Mouse (Mus musculus) embryonic facial prominence, embryonic 12.5 days (tissue): ENCODE measurements around the gene Emilin2. TPM values are rescaled to one million over a fixed set of nuclear protein-coding genes. Genes with fewer than 3 reads are reported as not detected.

ENCODE experiments used
- ATAC-seq: fragments of 200-750 bp; cut with Nextera tagmentation; 2 replicates; pipeline ENCODE4 v1.8.0; 2017; ENCODE audit not compliant: insufficient number of reproducible peaks, insufficient read depth, low FRiP score, low TSS enrichment
- H3K27ac ChIP-seq: fragments of 300-500 bp; sonication (generic); 2 replicates; pipeline ENCODE4 v1.5.1; 2016; ENCODE audit warnings: mild to moderate bottlenecking
- H3K27me3 ChIP-seq: fragments of 300-500 bp; sonication (generic); 2 replicates; pipeline ENCODE4 v1.6.1; 2016; ENCODE audit warnings: mild to moderate bottlenecking, moderate library complexity
- H3K36me3 ChIP-seq: fragments of 300-500 bp; sonication (generic); 2 replicates; pipeline ENCODE4 v1.6.1; 2016; ENCODE audit warnings: mild to moderate bottlenecking
- H3K4me1 ChIP-seq: fragments of 300-500 bp; sonication (generic); 2 replicates; pipeline ENCODE4 v1.6.1; 2016
- H3K4me2 ChIP-seq: fragments of 300-500 bp; sonication (generic); replicated peaks from 2 replicates; pipeline ENCODE4 v1.6.1; 2016; ENCODE audit warnings: mild to moderate bottlenecking, moderate library complexity
- H3K4me3 ChIP-seq: fragments of 300-500 bp; sonication (generic); 2 replicates; pipeline ENCODE4 v1.5.1; 2016; ENCODE audit warnings: mild to moderate bottlenecking
- H3K9ac ChIP-seq: fragments of 300-500 bp; sonication (generic); 2 replicates; pipeline ENCODE4 v1.6.1; 2016; ENCODE audit warnings: mild to moderate bottlenecking, moderate library complexity
- H3K9me3 ChIP-seq: fragments of 300-500 bp; sonication (generic); 2 replicates; pipeline ENCODE4 v1.6.1; 2016; ENCODE audit warnings: mild to moderate bottlenecking, moderate library complexity
- WGBS: fragments of 180-500 bp; shearing (Covaris S2); methylation state at CpG from one replicate; pipeline ENCODE4 v1.1.7; 2016; 5-methylcytosine and 5-hydroxymethylcytosine counted together
- polyA plus RNA-seq: library from polyadenylated mRNA; unstranded; fragments of >200 nt; fragmentation: Nextera tagmentation; extraction: Ambion mirVana; gene quantifications from 2 replicates; pipeline ENCODE4 v1.2.1, GENCODE M21; 2016

Gene Emilin2
- polyA plus RNA-seq, 1 experiment from 2014 or later: 23.5 TPM

DNA sequence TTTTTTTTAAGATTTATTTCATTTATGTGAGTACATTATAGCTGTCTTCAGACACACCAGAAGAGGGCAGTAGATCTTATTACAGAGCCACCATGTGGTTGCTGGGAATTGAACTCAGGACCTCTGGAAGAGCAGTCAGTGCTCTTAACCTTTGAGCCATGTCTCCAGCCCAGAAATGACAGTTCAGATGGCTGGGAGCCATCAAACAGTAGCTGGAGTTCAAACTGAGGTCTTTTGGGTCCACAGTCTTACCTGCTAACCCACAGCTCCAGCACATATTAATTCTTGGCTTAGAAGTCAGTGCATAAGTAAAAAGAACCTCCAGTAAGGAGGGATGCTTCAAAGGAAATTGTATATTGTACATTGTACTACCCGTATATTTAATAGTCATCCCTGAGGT, 102.9 kb downstream of the Emilin2 start:
- no peak overlapping the region for H3K9ac ChIP-seq
- WGBS: 89% methylated on average over 1 of the region's 1 CpGs
- H3K9me3 ChIP-seq: no peaks in the 10 kb centered on the region
- peaks cover 8% of the 10 kb centered on the region; the same call in 1 of the 2 replicates for H3K4me1 ChIP-seq
- no peak overlapping the region for H3K4me2 ChIP-seq
- H3K27ac ChIP-seq: no peak overlapping the region
- no peaks in the 10 kb centered on the region for H3K27me3 ChIP-seq
- H3K4me3 ChIP-seq: no peak overlapping the region
- H3K36me3 ChIP-seq: no peaks in the 10 kb centered on the region
- no peak for ATAC-seq

DNA sequence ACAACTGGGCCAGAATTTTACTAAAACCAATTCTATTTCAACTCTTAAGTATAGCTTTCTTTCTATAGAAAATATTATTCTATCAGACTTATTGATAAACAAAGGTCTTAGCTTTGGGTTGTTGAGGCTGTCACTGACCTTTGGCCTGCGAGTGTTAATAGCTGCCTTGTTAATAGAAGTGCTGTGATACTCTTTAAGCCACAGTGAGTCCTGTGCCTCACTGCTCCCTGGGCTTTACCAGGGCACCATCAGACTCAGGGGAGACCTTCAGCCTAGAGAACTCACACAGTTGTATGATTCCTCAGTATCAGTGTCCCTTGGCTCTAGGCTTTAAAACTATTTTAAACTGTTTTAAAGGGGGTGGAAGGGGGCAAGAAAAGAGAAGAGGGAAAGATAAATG, 103.4 kb downstream of the Emilin2 start:
- no peaks in the 10 kb centered on the region for H3K27me3 ChIP-seq
- H3K27ac ChIP-seq: no peak overlapping the region
- H3K9me3 ChIP-seq: no peaks in the 10 kb centered on the region
- H3K4me2 ChIP-seq: no peak overlapping the region
- no peak overlapping the region for H3K4me3 ChIP-seq
- no peak for ATAC-seq
- WGBS: 87% methylated on average over 1 of the region's 1 CpGs
- peaks cover 8% of the 10 kb centered on the region; the same call in 1 of the 2 replicates for H3K4me1 ChIP-seq
- H3K36me3 ChIP-seq: no peaks in the 10 kb centered on the region
- no peak overlapping the region for H3K9ac ChIP-seq

DNA sequence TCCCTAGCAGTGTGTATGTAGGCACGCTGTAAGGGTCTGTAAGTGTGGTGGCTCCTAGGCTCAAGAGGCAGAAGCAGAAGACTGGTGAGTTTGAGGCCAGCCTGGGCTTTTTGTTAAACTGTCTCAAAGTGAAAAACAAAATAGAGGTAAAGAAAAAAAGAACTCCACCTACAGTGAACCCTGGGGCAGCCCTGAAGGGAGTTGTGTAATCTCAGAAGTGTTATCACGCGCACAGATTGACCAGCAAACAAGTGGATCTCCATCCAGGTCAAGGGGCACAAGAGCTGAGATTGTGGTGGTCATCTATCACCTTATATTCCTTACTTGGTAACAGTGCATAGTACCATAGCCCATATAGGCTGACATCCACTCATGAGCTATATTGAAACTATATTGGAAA, 104.5 kb downstream of the Emilin2 start:
- no peak overlapping the region for H3K4me3 ChIP-seq
- WGBS: 92% methylated on average over 3 of the region's 3 CpGs
- no peak overlapping the region for H3K4me2 ChIP-seq
- no peak overlapping the region for H3K27ac ChIP-seq
- H3K9ac ChIP-seq: no peak overlapping the region
- no peaks in the 10 kb centered on the region for H3K36me3 ChIP-seq
- no peaks in the 10 kb centered on the region for H3K27me3 ChIP-seq
- no peak for ATAC-seq
- no peaks in the 10 kb centered on the region for H3K9me3 ChIP-seq
- peaks cover 7% of the 10 kb centered on the region; the same call in 1 of the 2 replicates for H3K4me1 ChIP-seq

DNA sequence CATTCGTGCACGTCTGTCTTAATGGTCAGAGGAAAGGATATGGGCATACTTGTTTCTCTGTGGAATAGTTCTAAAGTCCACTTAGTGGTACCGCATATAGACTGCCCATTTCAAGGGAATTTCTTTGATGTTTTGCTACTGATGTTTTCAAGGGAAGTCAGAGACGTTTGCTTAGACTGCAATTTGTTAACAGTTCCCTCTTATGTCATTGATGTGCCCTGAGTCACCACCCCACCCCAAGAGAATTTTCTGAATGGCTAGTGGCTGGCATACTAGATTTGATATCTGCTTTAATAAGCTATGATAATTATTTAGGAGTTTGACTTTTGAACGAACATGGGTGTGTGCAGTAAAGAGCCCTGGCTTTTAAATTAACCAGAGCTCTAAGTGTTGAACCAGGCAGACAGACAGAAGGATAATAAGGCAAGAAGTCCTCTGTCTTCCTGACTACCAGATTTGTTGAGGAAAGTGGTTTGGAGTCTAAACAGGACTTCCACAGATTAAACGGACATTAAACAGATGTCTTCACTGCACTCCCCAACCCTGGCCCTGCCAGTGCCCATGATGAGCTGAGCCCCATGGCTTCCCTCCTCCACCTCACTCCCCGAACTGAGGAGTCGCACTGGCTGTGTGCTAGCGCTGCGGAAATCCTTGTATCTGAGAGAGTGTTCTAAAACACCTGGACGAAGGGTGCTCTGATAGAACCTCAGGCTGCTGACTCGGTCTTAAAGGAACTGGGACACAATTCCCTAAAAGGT, 105.5 kb downstream of the Emilin2 start:
- ATAC-seq: no peak
- no peak overlapping the region for H3K9ac ChIP-seq
- no peaks in the 10 kb centered on the region for H3K9me3 ChIP-seq
- H3K36me3 ChIP-seq: no peaks in the 10 kb centered on the region
- H3K27ac ChIP-seq: no peak overlapping the region
- no peak overlapping the region for H3K4me2 ChIP-seq
- H3K4me3 ChIP-seq: no peak overlapping the region
- whole genome bisulfite sequencing: 68% methylated on average over 12 of the region's 12 CpGs
- H3K4me1 ChIP-seq: no peaks in the 10 kb centered on the region
- no peaks in the 10 kb centered on the region for H3K27me3 ChIP-seq

DNA sequence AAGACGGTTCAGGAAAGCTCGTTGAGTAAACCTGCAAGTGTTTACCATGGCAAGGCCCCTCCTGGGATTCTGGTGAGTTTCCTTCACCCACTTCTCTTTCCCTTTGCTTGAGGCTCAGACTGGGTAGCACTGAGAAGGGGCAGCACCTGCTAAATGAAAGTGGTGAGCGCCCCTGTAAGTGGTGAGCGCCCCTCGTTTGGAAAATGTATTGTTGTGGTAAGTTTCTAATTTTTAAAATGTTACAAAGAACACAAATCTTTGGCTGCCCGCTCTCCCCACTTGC, 107.0 kb downstream of the Emilin2 start:
- Histone ChIP-seq H3K4me2 (no peak overlapping the region), H3K4me3 (no peak overlapping the region), H3K9me3 (no peaks in the 10 kb centered on the region), H3K27me3 (no peaks in the 10 kb centered on the region), H3K9ac (no peak overlapping the region), H3K36me3 (no peaks in the 10 kb centered on the region), H3K27ac (no peak overlapping the region), H3K4me1 (no peaks in the 10 kb centered on the region)
- WGBS: 87% methylated on average over 6 of the region's 6 CpGs
- no peak for ATAC-seq

DNA sequence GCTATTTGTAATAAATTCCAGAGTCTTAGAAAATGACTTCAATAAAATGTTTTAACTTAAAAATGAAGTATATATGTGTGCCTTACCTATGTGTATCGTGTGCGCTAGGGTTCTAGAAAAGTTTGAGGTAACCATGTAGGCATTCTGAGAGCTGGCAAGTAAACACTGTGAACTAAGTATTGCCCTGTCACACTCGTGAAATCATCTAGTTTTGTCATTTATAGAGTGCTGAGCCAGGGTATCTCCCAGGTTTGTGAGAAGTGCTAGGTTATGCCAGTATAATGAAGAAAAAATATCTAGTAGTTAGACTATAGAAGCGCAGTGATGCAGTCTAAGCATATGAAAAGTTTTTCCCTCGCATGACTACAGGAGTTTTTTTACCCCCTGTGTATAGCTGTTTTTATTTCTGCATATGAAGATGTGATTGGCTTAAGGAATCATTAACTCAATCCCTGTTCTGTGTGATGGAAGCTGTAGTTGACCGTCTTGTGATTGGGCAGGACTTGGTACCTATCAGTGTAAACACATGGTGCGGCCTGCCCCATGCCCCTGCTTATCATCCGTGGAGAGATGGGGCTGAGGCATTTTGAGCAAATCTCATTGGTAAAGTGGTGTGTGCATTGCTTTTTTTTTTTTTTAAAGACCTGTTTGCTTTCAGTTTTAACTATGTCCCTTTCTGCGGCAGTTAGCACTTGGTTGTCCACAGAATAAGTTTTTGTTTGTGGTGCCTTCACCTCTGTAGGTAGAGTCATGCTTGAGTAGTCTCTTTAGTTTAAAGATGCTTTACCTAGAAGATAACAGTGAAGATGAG, 107.6 kb downstream of the Emilin2 start:
- H3K27ac ChIP-seq: no peak overlapping the region
- H3K27me3 ChIP-seq: no peaks in the 10 kb centered on the region
- no peaks in the 10 kb centered on the region for H3K9me3 ChIP-seq
- H3K36me3 ChIP-seq: no peaks in the 10 kb centered on the region
- no peak overlapping the region for H3K9ac ChIP-seq
- H3K4me1 ChIP-seq: no peaks in the 10 kb centered on the region
- no peak overlapping the region for H3K4me2 ChIP-seq
- H3K4me3 ChIP-seq: no peak overlapping the region
- ATAC-seq: no peak
- 89% methylated on average over 9 of the region's 9 CpGs for whole genome bisulfite sequencing

Other genes starting within 250 kb of the Emilin2 start
- 59.2 and 59.4 TPM in 2 replicates for gene Lpin2, start 129.4 kb downstream of the Emilin2 start, polyA plus RNA-seq
- gene Gm4707, start 147.9 kb upstream of the Emilin2 start, polyA plus RNA-seq: 5.3 and 6.4 TPM in 2 replicates
- gene Smchd1, start 163.4 kb upstream of the Emilin2 start, polyA plus RNA-seq: 84.2 and 84.9 TPM in 2 replicates
- gene Ndc80, start 214.9 kb upstream of the Emilin2 start, polyA plus RNA-seq: 45.0 and 49.5 TPM in 2 replicates
- 1.3 and 1.6 TPM in 2 replicates for gene Spdya, start 240.1 kb upstream of the Emilin2 start, polyA plus RNA-seq